ENCODE assay signal across 8 mouse cellular contexts in genomic region chr19:7268722-7269090, GRCm38 (mm10). TPM values are rescaled to one million over a fixed set of nuclear protein-coding genes. Genes with fewer than 3 reads are reported as not detected.
DNase-seq lines count a peak whose midpoint lies in the region; ATAC-seq lines count a peak whose summit lies in the region.

No protein-coding gene starts in this region.

- peaks cover 10% of the 10 kb centered on the region for H3K4me1 ChIP-seq in brown adipose tissue, adult 24 weeks (ENCODE audit: control insufficient read depth, insufficient read depth, insufficient read length, low read length)
- peaks cover 77% of the 10 kb centered on the region for H3K4me1 ChIP-seq in forebrain, embryonic 12.5 days

- peak overlapping the region; percentile 71 for H3K4me3 ChIP-seq in brown adipose tissue, adult 24 weeks (ENCODE audit: insufficient read depth, low read depth, low read length)
- peak overlapping the region; percentile 90 for H3K4me3 ChIP-seq in forebrain, embryonic 12.5 days (replicated peaks)

- peak; percentile 19 for ATAC-seq in forebrain, embryonic 12.5 days (ENCODE audit: low FRiP score)

- no peak overlapping the region for H3K27ac ChIP-seq in brown adipose tissue, adult 24 weeks (replicated peaks; ENCODE audit: low read depth, low read length)
- peak overlapping the region; percentile 100 for H3K27ac ChIP-seq in forebrain, embryonic 12.5 days

- H3K27me3 ChIP-seq in forebrain, embryonic 12.5 days, result no peaks in the 10 kb centered on the region

- peak overlapping the region; percentile 98 for H3K9ac ChIP-seq in forebrain, embryonic 12.5 days

- peaks cover 39% of the 10 kb centered on the region for H3K36me3 ChIP-seq in forebrain, embryonic 12.5 days (replicated peaks)

- DNase-seq in MEL-GATA-1-ER (ENCODE audit: extremely low read depth, low read depth), result peak; percentile 44
- peak; percentile 85 to 92 for DNase-seq in heart, postnatal 14 days
- DNase-seq in kidney, postnatal 4 days, result peak; percentile 90 to 93
- peak; percentile 64 for DNase-seq in lung, postnatal 25 days (ENCODE audit: low spot score)
- DNase-seq in right cerebral cortex, postnatal 25 days, result peak; percentile 59
- DNase-seq in yolk sac, embryonic 10.5 days (ENCODE audit: low spot score), result peak; percentile 78

- under 1% methylated on average over 27 of the region's 30 CpGs for WGBS in forebrain, embryonic 12.5 days

- intact Hi-C loops in heart, postnatal 14 days (cut with DNase I), result loop anchor here (2.0 to 10.0 kb wide), 2 partner anchors 148 to 346 kb away; partner anchors contain the start of genes 2700081O15Rik and Hrasls5

- H3K4me2 ChIP-seq in forebrain, embryonic 12.5 days, result peak overlapping the region; percentile 97

- no peaks in the 10 kb centered on the region for H3K9me3 ChIP-seq in forebrain, embryonic 12.5 days

RNA-seq across cellular contexts. Expression of gene Rcor2, which starts 1.6 kb away (rescaled TPM):
- 1.0 and 7.8 TPM in 2 replicates for polyA plus RNA-seq in brown adipose tissue, adult 24 weeks (2012; ENCODE audit: insufficient read depth, insufficient read length, missing spikeins)
- 88.6 and 89.4 TPM in 2 replicates for polyA plus RNA-seq in forebrain, embryonic 12.5 days (2016; fragmentation: Nextera tagmentation; extraction: Ambion mirVana)
- total RNA-seq in heart, postnatal 14 days (2021), result 10 to 100 TPM; 10.7 to 12.7 TPM

RNA-seq across cellular contexts. Expression of gene Naa40, which starts 27.7 kb away (rescaled TPM):
- 9.6 and 10.3 TPM in 2 replicates for polyA plus RNA-seq in brown adipose tissue, adult 24 weeks (2012; ENCODE audit: insufficient read depth, insufficient read length, missing spikeins)
- 90.0 and 92.2 TPM in 2 replicates for polyA plus RNA-seq in forebrain, embryonic 12.5 days (2016; fragmentation: Nextera tagmentation; extraction: Ambion mirVana)
- total RNA-seq in heart, postnatal 14 days (2021), result 10 to 100 TPM; 19.9 to 20.3 TPM

RNA-seq across cellular contexts. Expression of gene Cox8a, which starts 51.3 kb away (rescaled TPM):
- polyA plus RNA-seq in brown adipose tissue, adult 24 weeks (2012; ENCODE audit: insufficient read depth, insufficient read length, missing spikeins), result 4,354 and 4,380 TPM in 2 replicates
- polyA plus RNA-seq in forebrain, embryonic 12.5 days (2016; fragmentation: Nextera tagmentation; extraction: Ambion mirVana), result 781 and 789 TPM in 2 replicates
- 100 to 1,000 TPM; 545 to 557 TPM for total RNA-seq in heart, postnatal 14 days (2021)

Comparison
In these comparisons a context has a peak if more than half of its experiments do, and no peak if none do; other contexts are left out.
1. RNA of gene Rcor2, which starts 1.6 kb away (polyA plus RNA-seq): 88.6 to 89.4 TPM in forebrain, embryonic 12.5 days; 1.0 to 7.8 TPM in brown adipose tissue, adult 24 weeks; every median in the first group is over 10 times any median in the second.
2. Peak in every context shown above with its lines, with median percentiles within 50 percentile points of each other: DNase-seq.